Mouse (Mus musculus) CD4-positive naive resting alpha-beta T cell, adult 57 days (primary cell): Measurements from ENCODE around the gene Ccdc115. TPM values are rescaled to one million over a fixed set of nuclear protein-coding genes. Genes with fewer than 3 reads are reported as not detected.

Experiments
- total RNA-seq: library from RNA; stranded (reverse); gene quantifications from one replicate; pipeline ENCODE4 v1.2.4, GENCODE M21; 2023

The Ccdc115 gene
- 22.5 TPM for total RNA-seq

DNA sequence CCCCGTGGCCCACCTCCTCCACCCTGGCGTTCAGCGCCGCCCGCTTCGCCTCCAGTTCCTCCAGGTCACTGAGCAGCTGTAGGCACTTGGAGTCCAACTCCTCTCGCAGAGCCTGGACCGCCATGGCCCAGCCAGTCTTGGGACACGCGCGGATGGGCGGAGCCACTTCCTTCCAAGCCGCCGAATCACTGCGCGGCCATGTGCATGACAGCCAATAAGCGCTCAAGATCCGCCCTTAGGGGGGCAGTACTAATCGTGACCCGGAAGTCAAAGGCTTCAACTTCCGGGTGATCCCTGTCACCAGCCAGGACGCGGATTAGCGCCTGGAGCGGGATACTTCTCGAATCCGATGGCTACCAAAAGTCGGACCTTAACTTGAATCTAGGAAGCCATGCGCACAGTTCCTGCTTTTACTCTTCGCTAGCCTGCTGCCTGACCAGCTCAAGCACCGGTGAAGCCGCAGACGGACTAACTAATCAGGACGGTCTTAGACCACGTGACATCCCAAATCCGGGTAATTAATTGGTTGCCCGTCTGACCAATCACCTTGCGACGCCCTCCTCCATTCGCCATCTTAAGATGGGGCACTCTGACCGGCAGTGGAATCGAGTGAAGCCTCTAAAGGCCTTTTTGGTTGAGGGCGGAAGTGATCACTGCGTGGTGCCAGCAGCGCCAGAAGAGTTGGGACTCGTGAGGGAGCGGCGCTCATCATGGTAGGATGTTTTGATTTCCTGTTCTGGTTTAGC is at the start of gene Ccdc115, which contains the start of gene Imp4:
Gene Ccdc115, minus strand, starts transcription at position 458 of the 746 bp plus-strand sequence.
Gene Imp4, plus strand, starts transcription at position 637 of the 746 bp plus-strand sequence.

DNA sequence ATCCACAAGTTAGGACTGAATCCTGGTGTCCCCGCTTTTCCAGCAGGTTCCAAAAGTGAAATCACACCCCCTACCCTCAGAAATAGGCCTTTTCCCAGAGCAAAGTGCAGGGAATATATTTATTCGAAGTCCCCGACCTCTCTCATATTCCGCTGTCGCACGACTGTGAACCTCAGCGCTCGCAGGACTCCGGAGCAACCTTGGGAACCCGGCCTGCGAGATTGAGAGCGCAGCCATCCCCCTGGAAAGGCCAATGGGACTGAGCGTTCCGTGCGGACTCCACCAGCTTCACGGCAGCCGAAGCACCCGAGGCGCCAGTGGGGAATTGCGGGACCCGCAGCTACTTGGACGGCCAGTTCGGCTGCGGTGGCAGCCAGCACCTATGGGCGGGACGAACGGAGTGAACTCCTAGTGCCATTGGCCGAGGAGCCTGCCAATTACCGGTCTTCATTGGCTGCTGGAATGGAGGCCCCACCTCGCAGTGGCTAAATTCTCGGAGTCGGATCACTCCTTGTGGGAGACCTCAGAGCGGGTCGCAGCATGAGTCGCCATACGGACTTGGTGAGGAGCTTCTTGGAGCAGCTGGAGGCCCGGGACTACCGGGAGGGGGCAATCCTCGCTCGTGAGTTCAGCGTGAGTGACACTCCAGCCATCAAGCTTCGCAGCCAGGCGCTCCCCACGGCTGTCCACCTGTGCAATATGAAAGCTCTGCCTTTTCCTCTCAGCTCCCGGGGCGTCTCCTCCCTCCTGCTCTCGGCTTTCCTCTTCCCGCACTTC is 20.0 kb upstream of the Ccdc115 start, which contains the start of gene Ptpn18:
Gene Ptpn18, plus strand, starts transcription at position 479 of the 777 bp plus-strand sequence.

Other genes with a start within 250 kb of the Ccdc115 start
- gene Imp4, start 179 bp upstream of the Ccdc115 start, total RNA-seq = 99.5 TPM
- 202 TPM for gene Ptpn18, start 20.1 kb upstream of the Ccdc115 start, total RNA-seq
- gene Prss39, start 58.7 kb upstream of the Ccdc115 start, total RNA-seq = not detected
- not detected for gene Cfc1, start 96.0 kb upstream of the Ccdc115 start, total RNA-seq
- not detected for gene Prss40, start 121.3 kb upstream of the Ccdc115 start, total RNA-seq
- not detected for gene Amer3, start 140.0 kb upstream of the Ccdc115 start, total RNA-seq